Mouse (Mus musculus): ENCODE results near the gene Serpinb9f.
"Not testable (repeated sequence)": the region's sequence is repeated elsewhere in the genome, so short reads cannot be mapped to it uniquely, and the experiment has no call there.

The Serpinb9f gene

DNA sequence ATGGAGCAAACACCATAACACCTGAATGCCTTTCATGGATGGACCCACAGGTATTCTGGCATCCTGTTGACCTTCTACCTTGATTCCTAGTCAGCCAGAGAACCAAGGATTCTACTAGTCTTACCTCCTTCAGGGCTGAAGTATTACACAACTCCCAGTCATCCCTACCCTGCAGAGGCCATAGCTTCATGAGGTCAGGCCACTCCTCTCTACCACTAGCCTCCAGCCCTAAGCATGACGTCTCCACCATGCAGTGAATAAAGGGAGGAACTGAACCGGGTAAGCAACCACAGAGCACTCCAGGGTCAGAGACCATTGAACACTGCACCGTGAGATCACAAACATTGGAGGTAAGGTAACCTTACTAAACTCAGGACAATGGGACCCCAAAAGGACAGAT lies at the start of gene Serpinb9f:
Gene Serpinb9f (plus strand): TSS at position 301 of the 400 bp plus-strand sequence.
- H3K27me3 ChIP-seq (ENCODE audit: control insufficient read depth, insufficient read depth, low read length, poor library complexity, severe bottlenecking); H3K36me3 ChIP-seq (ENCODE audit: control insufficient read depth, insufficient read depth, low read length, poor library complexity, severe bottlenecking); DNase-seq (ENCODE audit: low read depth, low spot score): not testable (repeated sequence)

DNA sequence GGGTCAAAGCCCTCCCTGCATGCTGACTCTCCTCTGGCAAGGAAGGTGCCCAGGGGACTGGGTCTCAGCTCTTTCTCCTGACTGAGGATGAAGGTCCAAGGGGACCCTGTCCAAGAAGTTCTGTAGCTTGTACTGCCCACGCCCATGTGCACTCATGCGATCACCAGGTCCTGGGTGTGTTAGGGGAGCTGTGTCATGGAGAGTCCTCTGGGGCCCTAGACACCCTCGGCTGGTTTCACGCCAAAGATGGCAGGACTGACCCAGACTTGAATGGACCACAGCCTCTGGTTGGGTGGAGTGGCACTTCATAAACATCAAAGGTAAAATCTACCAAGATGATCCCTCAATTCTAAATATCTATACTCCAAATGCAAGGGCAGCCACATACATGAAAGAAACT lies 15.2 kb upstream of the Serpinb9f start:
- not testable (repeated sequence) for DNase-seq (ENCODE audit: low read depth, low spot score); H3K27me3 ChIP-seq (ENCODE audit: control insufficient read depth, insufficient read depth, low read length, poor library complexity, severe bottlenecking); H3K36me3 ChIP-seq (ENCODE audit: control insufficient read depth, insufficient read depth, low read length, poor library complexity, severe bottlenecking)

DNA sequence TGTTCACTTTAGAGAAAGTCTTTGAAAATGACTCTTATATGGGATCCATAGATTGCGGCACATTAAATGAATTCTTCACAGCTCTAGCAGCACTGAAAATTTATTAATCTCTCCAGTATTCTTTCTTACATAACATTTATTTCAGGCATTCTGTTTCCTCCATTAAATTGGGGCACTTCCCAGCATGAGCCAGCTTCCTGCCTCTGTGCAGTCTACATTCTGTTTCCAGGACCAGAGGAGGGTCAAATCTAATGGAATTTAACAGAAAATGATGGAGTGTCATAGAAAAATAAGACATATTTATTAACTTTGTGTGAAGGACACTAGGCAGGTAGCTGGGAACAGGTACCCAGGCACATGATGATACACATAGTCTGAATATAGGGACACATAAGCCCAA lies 32.8 kb downstream of the Serpinb9f start:
- H3K27me3 ChIP-seq (ENCODE audit: control insufficient read depth, insufficient read depth, low read length, poor library complexity, severe bottlenecking); H3K36me3 ChIP-seq (ENCODE audit: control insufficient read depth, insufficient read depth, low read length, poor library complexity, severe bottlenecking); DNase-seq (ENCODE audit: low read depth, low spot score): not testable (repeated sequence)

Measured in splenic B cell, adult 2 months (primary cell).